In genomic region chr5:148061869-148062268, GRCm38 (mm10) we compare ENCODE assay signal across 23 mouse cellular contexts.
DNase-seq lines count a peak whose midpoint lies in the region; ATAC-seq and TF ChIP-seq lines count a peak whose summit lies in the region.
"Had no signal": no experiment of that assay in that cellular context is flagged by ENCODE, and none has a peak within 500 bp of the region (broad histone marks: within the 10 kb centered on the region; RNA-seq: fewer than 3 reads in every experiment).

No protein-coding gene starts in this region.

- H3K27ac ChIP-seq in forebrain, postnatal 0 days (ENCODE audit: low read depth, low read length) = no peak overlapping the region
- no peak overlapping the region for H3K27ac ChIP-seq in forebrain, embryonic 10.5 days
- no peak overlapping the region for H3K27ac ChIP-seq in lung, embryonic 14.5 days (ENCODE audit: low read depth)
- H3K27ac ChIP-seq in ES-E14 (ENCODE audit: insufficient read depth, low read depth, low read length, poor library complexity, severe bottlenecking) = no peak overlapping the region
- no peak overlapping the region for H3K27ac ChIP-seq in stomach, postnatal 0 days (replicated peaks)
- H3K27ac ChIP-seq in lung, postnatal 0 days (ENCODE audit: low read length) = no peak overlapping the region
- H3K27ac ChIP-seq: embryonic facial prominence, embryonic 12.5 days; forebrain, embryonic 12.5 days; hindbrain, embryonic 13.5 days; limb, embryonic 13.5 days; liver, embryonic 13.5 days; midbrain, embryonic 10.5 days had no signal

- ATAC-seq in forebrain, postnatal 0 days = no peak
- ATAC-seq in lung, embryonic 14.5 days (ENCODE audit: insufficient read depth) = no peak
- ATAC-seq in stomach, postnatal 0 days (ENCODE audit: low FRiP score, low TSS enrichment) = no peak
- no peak for ATAC-seq in lung, postnatal 0 days
- ATAC-seq: inflammation-experienced regulatory T-cells, adult 6 months had no signal

- H3K27me3 ChIP-seq in forebrain, postnatal 0 days (ENCODE audit: insufficient read depth, low read length) = no peaks in the 10 kb centered on the region
- no peaks in the 10 kb centered on the region for H3K27me3 ChIP-seq in forebrain, embryonic 10.5 days (ENCODE audit: poor library complexity, severe bottlenecking)
- no peaks in the 10 kb centered on the region for H3K27me3 ChIP-seq in lung, embryonic 14.5 days (ENCODE audit: insufficient read depth, low read length)
- H3K27me3 ChIP-seq in stomach, postnatal 0 days (ENCODE audit: control insufficient read depth, insufficient read depth, low read length) = no peaks in the 10 kb centered on the region
- no peaks in the 10 kb centered on the region for H3K27me3 ChIP-seq in lung, postnatal 0 days (replicated peaks; ENCODE audit: insufficient read depth, low read length)
- H3K27me3 ChIP-seq: embryonic facial prominence, embryonic 12.5 days; forebrain, embryonic 12.5 days; hindbrain, embryonic 13.5 days; limb, embryonic 13.5 days; liver, embryonic 13.5 days had no signal

- H3K4me3 ChIP-seq in forebrain, postnatal 0 days (ENCODE audit: low read depth, low read length) = no peak overlapping the region
- no peak overlapping the region for H3K4me3 ChIP-seq in forebrain, embryonic 10.5 days
- no peak overlapping the region for H3K4me3 ChIP-seq in lung, embryonic 14.5 days (ENCODE audit: low read depth, low read length)
- H3K4me3 ChIP-seq in lung, adult 2 months (replicated peaks; ENCODE audit: extremely low read depth, low read depth, low read length) = no peak overlapping the region
- no peak overlapping the region for H3K4me3 ChIP-seq in ES-E14 (ENCODE audit: insufficient read depth in 1 of 2, low read depth in 1 of 2, low read length in 2 of 2, poor library complexity in 1 of 2, severe bottlenecking in 1 of 2)
- H3K4me3 ChIP-seq in stomach, postnatal 0 days (ENCODE audit: low read depth, low read length) = no peak overlapping the region
- H3K4me3 ChIP-seq in lung, postnatal 0 days (ENCODE audit: low read depth, low read length) = no peak overlapping the region
- H3K4me3 ChIP-seq: embryonic facial prominence, embryonic 12.5 days; forebrain, embryonic 12.5 days; hindbrain, embryonic 13.5 days; limb, embryonic 13.5 days; liver, embryonic 13.5 days; midbrain, embryonic 10.5 days had no signal

- H3K4me2 ChIP-seq in forebrain, postnatal 0 days (ENCODE audit: low read depth) = no peak overlapping the region
- H3K4me2 ChIP-seq in lung, embryonic 14.5 days = no peak overlapping the region
- no peak overlapping the region for H3K4me2 ChIP-seq in stomach, postnatal 0 days (replicated peaks; ENCODE audit: low read depth)
- no peak overlapping the region for H3K4me2 ChIP-seq in lung, postnatal 0 days (replicated peaks; ENCODE audit: low read depth, low read length)
- H3K4me2 ChIP-seq: embryonic facial prominence, embryonic 12.5 days; forebrain, embryonic 12.5 days; hindbrain, embryonic 13.5 days; limb, embryonic 13.5 days; liver, embryonic 13.5 days had no signal

- no peaks in the 10 kb centered on the region for H3K4me1 ChIP-seq in forebrain, postnatal 0 days (ENCODE audit: insufficient read depth)
- no peaks in the 10 kb centered on the region for H3K4me1 ChIP-seq in forebrain, embryonic 10.5 days
- no peaks in the 10 kb centered on the region for H3K4me1 ChIP-seq in lung, embryonic 14.5 days (ENCODE audit: insufficient read depth)
- no peaks in the 10 kb centered on the region for H3K4me1 ChIP-seq in lung, adult 2 months (ENCODE audit: control insufficient read depth, insufficient read depth, low read length)
- H3K4me1 ChIP-seq in ES-E14 (ENCODE audit: control insufficient read depth in 2 of 2, insufficient read depth in 2 of 2, low read length in 2 of 2, poor library complexity in 1 of 2) = no peaks in the 10 kb centered on the region
- no peaks in the 10 kb centered on the region for H3K4me1 ChIP-seq in stomach, postnatal 0 days (replicated peaks; ENCODE audit: control insufficient read depth, insufficient read depth)
- no peaks in the 10 kb centered on the region for H3K4me1 ChIP-seq in lung, postnatal 0 days (ENCODE audit: insufficient read depth, low read depth, low read length)
- H3K4me1 ChIP-seq: embryonic facial prominence, embryonic 12.5 days; forebrain, embryonic 12.5 days; hindbrain, embryonic 13.5 days; limb, embryonic 13.5 days; liver, embryonic 13.5 days; midbrain, embryonic 10.5 days had no signal

- no peaks in the 10 kb centered on the region for H3K9me3 ChIP-seq in forebrain, postnatal 0 days (ENCODE audit: low read length)
- H3K9me3 ChIP-seq in forebrain, embryonic 10.5 days = peaks cover 20% of the 10 kb centered on the region
- H3K9me3 ChIP-seq in lung, embryonic 14.5 days (ENCODE audit: low read depth, low read length) = no peaks in the 10 kb centered on the region
- no peaks in the 10 kb centered on the region for H3K9me3 ChIP-seq in ES-E14 (ENCODE audit: control insufficient read depth, insufficient read depth, low read depth, low read length)
- no peaks in the 10 kb centered on the region for H3K9me3 ChIP-seq in stomach, postnatal 0 days (ENCODE audit: control insufficient read depth, low read length)
- H3K9me3 ChIP-seq in lung, postnatal 0 days (ENCODE audit: low read length) = no peaks in the 10 kb centered on the region
- H3K9me3 ChIP-seq: embryonic facial prominence, embryonic 12.5 days; hindbrain, embryonic 13.5 days had no signal

- in situ Hi-C loops in ES-E14 (cut with MboI; ENCODE audit: low sequenced_read_pairs in 2 of 2, unreplicated experiment in 2 of 2) = no loop called here

- TF ChIP-seq EP300 in stomach, postnatal 0 days (optimal IDR thresholded peaks at IDR 0.05) = no peak
- TF ChIP-seq EP300 in lung, postnatal 0 days (IDR thresholded peaks at IDR 0.05) = no peak

- H3K9ac ChIP-seq in forebrain, postnatal 0 days = no peak overlapping the region
- no peak overlapping the region for H3K9ac ChIP-seq in lung, embryonic 14.5 days
- H3K9ac ChIP-seq in ES-E14 (ENCODE audit: insufficient read depth, low read depth, low read length, poor library complexity, severe bottlenecking) = no peak overlapping the region
- no peak overlapping the region for H3K9ac ChIP-seq in stomach, postnatal 0 days (ENCODE audit: low read length)
- no peak overlapping the region for H3K9ac ChIP-seq in lung, postnatal 0 days (replicated peaks; ENCODE audit: low read depth)
- H3K9ac ChIP-seq: embryonic facial prominence, embryonic 12.5 days; forebrain, embryonic 12.5 days; hindbrain, embryonic 13.5 days; limb, embryonic 13.5 days; liver, embryonic 13.5 days had no signal

- peak; percentile 15; the same call in 1 of the 2 replicates for TF ChIP-seq CTCF in forebrain, postnatal 0 days (IDR thresholded peaks at IDR 0.05; ENCODE audit: low read depth)
- TF ChIP-seq CTCF in lung, embryonic 14.5 days (IDR thresholded peaks at IDR 0.05; ENCODE audit: low read depth) = peak; percentile 24
- TF ChIP-seq CTCF in lung, adult 2 months (IDR thresholded peaks at IDR 0.05; ENCODE audit: insufficient read depth, low read length) = no peak
- 0 out of 2 replicates have a peak, but pooled peaks have one; percentile 4 for TF ChIP-seq CTCF in stomach, postnatal 0 days (IDR thresholded peaks at IDR 0.05; ENCODE audit: low read depth)
- no peak for TF ChIP-seq CTCF in lung, postnatal 0 days (IDR thresholded peaks at IDR 0.05)

- DNase-seq in forebrain, postnatal 0 days = no peak
- DNase-seq in forebrain, embryonic 10.5 days (ENCODE audit: extremely low spot score, low spot score) = no peak
- no peak for DNase-seq in lung, embryonic 14.5 days
- no peak for DNase-seq in lung, adult 2 months
- DNase-seq in ES-E14 (ENCODE audit: low read depth, low spot score) = peak; percentile 30
- no peak for DNase-seq in stomach, postnatal 0 days (ENCODE audit: low spot score)
- no peak for DNase-seq in lung, postnatal 0 days (ENCODE audit: low spot score)
- DNase-seq: adrenal gland, postnatal 36 days; cerebellum, adult 11 months; cerebellum, postnatal 14 days; gastrocnemius, postnatal 36 days; kidney, adult 8-10 months; kidney, postnatal 10 days; liver, embryonic 13.5 days; right cerebral cortex, postnatal 14 days; spleen, adult 18-20 months; thymus, postnatal 25 days had no signal

- WGBS in forebrain, postnatal 0 days = 88% methylated on average over 4 of the region's 4 CpGs
- WGBS in forebrain, embryonic 10.5 days = 86% methylated on average over 4 of the region's 4 CpGs
- WGBS in lung, embryonic 14.5 days = 84% methylated on average over 4 of the region's 4 CpGs
- 85% methylated on average over 4 of the region's 4 CpGs for WGBS in lung, adult 2 months
- 87% methylated on average over 4 of the region's 4 CpGs for WGBS in stomach, postnatal 0 days
- WGBS in lung, postnatal 0 days = 82% methylated on average over 4 of the region's 4 CpGs

- no peak for TF ChIP-seq POLR2A in lung, adult 2 months (IDR thresholded peaks at IDR 0.05; ENCODE audit: borderline replicate concordance, extremely low read depth, low read depth, low read length)

- H3K36me3 ChIP-seq in forebrain, postnatal 0 days (ENCODE audit: insufficient read depth) = no peaks in the 10 kb centered on the region
- H3K36me3 ChIP-seq in forebrain, embryonic 10.5 days (replicated peaks) = no peaks in the 10 kb centered on the region
- H3K36me3 ChIP-seq in lung, embryonic 14.5 days (ENCODE audit: insufficient read depth) = no peaks in the 10 kb centered on the region
- H3K36me3 ChIP-seq in ES-E14 (ENCODE audit: control insufficient read depth, insufficient read depth, low read length, poor library complexity, severe bottlenecking) = no peaks in the 10 kb centered on the region
- no peaks in the 10 kb centered on the region for H3K36me3 ChIP-seq in stomach, postnatal 0 days (ENCODE audit: control insufficient read depth, insufficient read depth, low read length)
- H3K36me3 ChIP-seq in lung, postnatal 0 days (ENCODE audit: insufficient read depth, low read length) = no peaks in the 10 kb centered on the region
- H3K36me3 ChIP-seq: embryonic facial prominence, embryonic 12.5 days; forebrain, embryonic 12.5 days; hindbrain, embryonic 13.5 days; limb, embryonic 13.5 days; liver, embryonic 13.5 days; midbrain, embryonic 10.5 days had no signal

TF ChIP-seq in ES-E14, 5 proteins besides CTCF, POLR2A, EP300 and RAD21:
- no peak for TF ChIP-seq MAFK (IDR thresholded peaks at IDR 0.05; ENCODE audit: insufficient read depth, low read depth, low read length)
- TF ChIP-seq ZNF384 (IDR thresholded peaks at IDR 0.05; ENCODE audit: low read depth, low read length) = no peak
- TF ChIP-seq HCFC1 (IDR thresholded peaks at IDR 0.05; ENCODE audit: borderline replicate concordance, insufficient read depth, low read length) = no peak
- TF ChIP-seq ZC3H11A (IDR thresholded peaks at IDR 0.05; ENCODE audit: borderline replicate concordance, low read depth, low read length) = no peak
- no peak for TF ChIP-seq CHD2 (IDR thresholded peaks at IDR 0.05; ENCODE audit: low read depth, low read length)
TF ChIP-seq in ES-E14: peak in this region for 0.

Comparison
In these comparisons a context has a peak if more than half of its experiments do, and no peak if none do; other contexts are left out.
1. CTCF ChIP-seq: peak in forebrain, postnatal 0 days (single experiment), lung, embryonic 14.5 days (single experiment) and stomach, postnatal 0 days (single experiment); none in lung, adult 2 months (single experiment) and lung, postnatal 0 days (single experiment).